Mouse (Mus musculus) bone marrow macrophage, adult 2 months (primary cell): ENCODE data around the gene Rbm12.

ENCODE experiments used
- CTCF ChIP-seq: IDR thresholded peaks from 2 replicates; pipeline ENCODE4 v1.5.1; 2012; ENCODE audit warnings: low read depth, mild to moderate bottlenecking, low read length, moderate library complexity
- POLR2A ChIP-seq: IDR thresholded peaks from 2 replicates; pipeline ENCODE4 v1.6.1; 2012; ENCODE audit warnings: mild to moderate bottlenecking, low read depth, low read length, borderline replicate concordance

GRCm38 (mm10) chr2:156077461-156077860, 34.3 kb downstream of the Rbm12 start:
- TF ChIP-seq POLR2A = no peak
- TF ChIP-seq CTCF = no peak
